Mouse (Mus musculus) liver, adult 2 months (tissue): ENCODE data around the gene Pias1. TPM values are rescaled to one million over a fixed set of nuclear protein-coding genes. Genes with fewer than 3 reads are reported as not detected.
A peak's percentile ranks its signal among the peaks of the same experiment; 100 is the strongest.
"Not testable (repeated sequence)": the region's sequence is repeated elsewhere in the genome, so short reads cannot be mapped to it uniquely, and the experiment has no call there.

Experiments
- DNase-seq: peaks from one replicate; pipeline ENCODE4 v3.0.0-alpha.2; 2011; ENCODE audit warnings: low read depth, low spot score; ENCODE audit errors: extremely low read depth
- H3K27ac ChIP-seq: fragments of 200-500 bp; replicated peaks from 2 replicates; pipeline ENCODE4 v1.5.1; 2012; ENCODE audit warnings: low read depth, mild to moderate bottlenecking, control low read depth, inconsistent platforms, low read length; ENCODE audit not compliant: insufficient read depth
- H3K27me3 ChIP-seq: fragments of 200-500 bp; 2 replicates; pipeline ENCODE4 v1.6.1; 2012; ENCODE audit warnings: mild to moderate bottlenecking, moderate library complexity, low read length, inconsistent platforms; ENCODE audit not compliant: control insufficient read depth, insufficient read depth
- H3K36me3 ChIP-seq: fragments of 200-500 bp; 2 replicates; pipeline ENCODE4 v1.6.1; 2012; ENCODE audit warnings: low read length, inconsistent platforms; ENCODE audit not compliant: control insufficient read depth, insufficient read depth
- H3K4me1 ChIP-seq: fragments of 200-500 bp; 2 replicates; pipeline ENCODE4 v1.6.1; 2011; ENCODE audit warnings: low read length; ENCODE audit not compliant: control insufficient read depth, insufficient read depth
- H3K4me3 ChIP-seq: fragments of 200-500 bp; 2 replicates; pipeline ENCODE4 v1.5.1; 2011; ENCODE audit warnings: low read depth, mild to moderate bottlenecking, control low read depth, low read length, moderate library complexity; ENCODE audit not compliant: insufficient read depth
- H3K79me2 ChIP-seq: fragments of 200-500 bp; 2 replicates; pipeline ENCODE4 v1.6.1; 2012; ENCODE audit warnings: inconsistent platforms, mild to moderate bottlenecking, low read length, moderate library complexity; ENCODE audit not compliant: control insufficient read depth, insufficient read depth
- H3K9ac ChIP-seq: fragments of 200-500 bp; 2 replicates; pipeline ENCODE4 v1.6.1; 2012; ENCODE audit warnings: low read depth, mild to moderate bottlenecking, control low read depth, inconsistent platforms, low read length
- CTCF ChIP-seq: fragments of 200-500 bp; IDR thresholded peaks from 2 replicates; pipeline ENCODE4 v1.5.1; 2011; ENCODE audit warnings: low read depth, low read length, control low read depth
- POLR2A ChIP-seq: fragments of 200-500 bp; IDR thresholded peaks from 2 replicates; pipeline ENCODE4 v1.6.1; 2011; ENCODE audit warnings: low read length, control low read depth; ENCODE audit not compliant: insufficient read depth; ENCODE audit errors: extremely low read depth
- WGBS: fragments of 180-500 bp; shearing (Covaris S2); methylation state at CpG from one replicate; pipeline ENCODE4 v1.1.7; 2018; 5-methylcytosine and 5-hydroxymethylcytosine counted together
- polyA plus RNA-seq: library from polyadenylated mRNA; depleted of rRNA; stranded (reverse); fragments of >200 nt; gene quantifications from 2 replicates; pipeline ENCODE4 v1.2.3, GENCODE M21; 2012
- total RNA-seq: library from RNA; depleted of rRNA; stranded (reverse); fragments of >200 nt; gene quantifications from 2 replicates; pipeline ENCODE4 v1.2.3, GENCODE M21; 2014

Gene Pias1
- total and polyA plus RNA-seq, 2 experiments, result 7.9 to 12.3 TPM

DNA sequence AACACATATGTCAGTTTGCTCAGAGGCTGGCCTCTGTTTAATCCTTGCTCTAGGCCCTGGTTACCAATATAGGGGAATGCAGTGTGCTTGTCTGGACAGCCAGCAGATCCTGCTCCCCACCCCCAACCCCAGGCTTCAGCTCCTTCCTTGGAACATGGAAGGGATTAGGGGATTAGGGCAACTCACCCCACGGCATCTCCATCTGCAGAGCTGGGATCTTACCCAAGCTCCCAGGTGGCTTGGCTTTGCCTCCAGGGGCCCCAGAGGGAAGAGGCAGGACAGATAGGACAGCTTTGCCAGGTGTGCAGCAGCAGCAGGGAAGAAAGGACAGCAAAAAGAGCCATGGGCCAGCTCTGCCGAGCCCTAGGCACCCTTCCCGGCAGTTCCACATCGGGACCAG is 126.9 kb downstream of the Pias1 start:
- TF ChIP-seq POLR2A (no peak), CTCF (no peak)
- Histone ChIP-seq H3K27ac (no peak overlapping the region), H3K4me1 (peaks cover 2% of the 10 kb centered on the region; the same call in 1 of the 2 replicates), H3K27me3 (no peaks in the 10 kb centered on the region), H3K36me3 (no peaks in the 10 kb centered on the region), H3K9ac (no peak overlapping the region), H3K79me2 (no peaks in the 10 kb centered on the region), H3K4me3 (no peak overlapping the region)
- WGBS, result 88% methylated on average over 4 of the region's 4 CpGs
- DNase-seq, result no peak

DNA sequence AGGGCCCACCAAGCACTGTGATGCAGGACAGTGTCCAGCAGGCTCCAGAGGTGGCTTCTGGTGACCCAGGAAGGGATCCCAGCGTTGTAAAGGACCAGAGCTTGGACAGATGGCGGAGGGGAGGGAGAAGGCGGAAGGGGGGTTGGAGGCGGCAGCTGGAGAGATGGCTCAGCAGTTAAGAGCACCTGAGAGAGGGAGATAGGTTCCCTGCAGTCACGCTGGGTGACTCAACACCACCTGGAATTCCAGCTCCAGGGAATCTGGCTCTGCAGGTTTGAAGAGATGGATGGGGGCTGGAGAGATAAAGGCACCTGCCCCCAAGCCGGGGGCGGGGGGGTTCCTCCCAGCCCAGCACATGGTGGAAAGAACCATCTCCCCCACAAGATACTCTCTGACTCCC is 127.6 kb downstream of the Pias1 start:
- H3K36me3 ChIP-seq, H3K27ac ChIP-seq, H3K79me2 ChIP-seq, DNase-seq, H3K27me3 ChIP-seq, H3K4me1 ChIP-seq, H3K9ac ChIP-seq, H3K4me3 ChIP-seq: not testable (repeated sequence)
- WGBS, result 72% methylated on average over 6 of the region's 7 CpGs

- Histone ChIP-seq H3K4me3 (peak overlapping the region; percentile 39), H3K36me3 (no peaks in the 10 kb centered on the region), H3K4me1 (peaks cover 2% of the 10 kb centered on the region; the same call in 1 of the 2 replicates), H3K79me2 (no peaks in the 10 kb centered on the region), H3K27ac (peak overlapping the region; percentile 62), H3K9ac (peak overlapping the region; percentile 31; the same call in 1 of the 2 replicates), H3K27me3 (no peaks in the 10 kb centered on the region)
- TF ChIP-seq POLR2A (no peak), CTCF (no peak)
- WGBS, result 44% methylated on average over 8 of the region's 8 CpGs
- no peak for DNase-seq
These were observed 129.3 kb downstream of the Pias1 start for GRCm38 (mm10) chr9:62858266-62859019.

- Histone ChIP-seq H3K4me3 (peak within 1 kb of the TSS; percentile 39), H3K27me3 (no peaks in the 10 kb centered on the region), H3K36me3 (no peaks in the 10 kb centered on the region), H3K9ac (peak within 1 kb of the TSS; percentile 31), H3K79me2 (no peaks in the 10 kb centered on the region), H3K4me1 (peaks cover 2% of the 10 kb centered on the region; the same call in 1 of the 2 replicates), H3K27ac (peak within 1 kb of the TSS; percentile 74)
- no peak for DNase-seq
- TF ChIP-seq POLR2A (no peak), CTCF (no peak)
- 52% methylated on average over 20 of the region's 20 CpGs for WGBS
These were observed 129.9 kb downstream of the Pias1 start, which contains the start of gene Calml4 for GRCm38 (mm10) chr9:62857719-62858261. Gene Calml4 (plus strand): TSS chr9:62858080.

GRCm38 (mm10) chr9:62857216-62857615 is 130.5 kb downstream of the Pias1 start:
- peak; percentile 25 for DNase-seq
- H3K4me3 ChIP-seq, result peak overlapping the region; percentile 6; the same call in 1 of the 2 replicates
- H3K36me3 ChIP-seq, result no peaks in the 10 kb centered on the region
- peak overlapping the region; percentile 18 for H3K9ac ChIP-seq
- H3K79me2 ChIP-seq, result no peaks in the 10 kb centered on the region
- H3K4me1 ChIP-seq, result peaks cover 2% of the 10 kb centered on the region; the same call in 1 of the 2 replicates
- 68% methylated on average over 9 of the region's 9 CpGs for WGBS
- TF ChIP-seq POLR2A, result no peak
- TF ChIP-seq CTCF, result no peak
- peak overlapping the region; percentile 74 for H3K27ac ChIP-seq
- H3K27me3 ChIP-seq, result no peaks in the 10 kb centered on the region

DNA sequence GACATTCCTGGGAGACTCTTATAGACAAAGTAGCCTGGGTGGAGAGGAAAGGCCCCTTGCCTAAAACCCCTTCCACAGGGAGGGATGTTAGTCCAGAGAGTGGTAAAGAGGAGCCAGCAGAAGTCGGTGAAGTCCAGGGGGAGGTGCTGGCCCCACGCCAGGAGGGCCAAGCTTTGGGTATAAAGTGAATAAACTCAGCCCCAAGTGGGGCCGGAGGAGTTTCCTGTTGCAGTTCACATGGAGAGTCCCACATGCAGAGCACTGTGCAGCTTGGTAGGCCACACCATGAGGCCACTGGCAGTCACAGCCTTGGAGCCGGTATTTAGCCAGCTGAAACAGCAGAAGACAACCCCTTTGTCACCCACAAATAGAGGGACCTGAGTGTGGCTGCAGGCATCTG is 133.2 kb downstream of the Pias1 start:
- 45% methylated on average over 4 of the region's 4 CpGs for WGBS
- TF ChIP-seq CTCF (no peak), POLR2A (no peak)

More for the DNA sequence above, 133.2 kb downstream of the Pias1 start:
- Histone ChIP-seq H3K27me3 (no peaks in the 10 kb centered on the region), H3K36me3 (no peaks in the 10 kb centered on the region), H3K27ac (no peak overlapping the region), H3K4me3 (no peak overlapping the region), H3K79me2 (no peaks in the 10 kb centered on the region), H3K4me1 (peaks cover 2% of the 10 kb centered on the region; the same call in 1 of the 2 replicates), H3K9ac (no peak overlapping the region)
- DNase-seq, result no peak
